Mouse (Mus musculus) left cerebral cortex, adult 9 months (tissue): ENCODE data around the gene Ube2cbp.

ENCODE experiments used
- DNase-seq, 2 experiments: peaks; one replicate each; pipeline ENCODE4 v3.0.0; 2022; ENCODE audit warnings: low spot score in 2 of 2

The Ube2cbp gene

GRCm38 (mm10) chr9:86435510-86435909 lies 29.2 kb downstream of the Ube2cbp start:
- no peak for DNase-seq

- no peak for DNase-seq
These were observed 41.4 kb downstream of the Ube2cbp start for GRCm38 (mm10) chr9:86423331-86423730.

- DNase-seq, result peak; percentile 23 to 31
These were observed 45.4 kb downstream of the Ube2cbp start for GRCm38 (mm10) chr9:86419366-86419765.

- no peak for DNase-seq
These were observed 46.8 kb downstream of the Ube2cbp start for GRCm38 (mm10) chr9:86417971-86418370.

GRCm38 (mm10) chr9:86395785-86396184 lies 69.0 kb downstream of the Ube2cbp start:
- no peak for DNase-seq

GRCm38 (mm10) chr9:86395012-86395411 lies 69.7 kb downstream of the Ube2cbp start:
- no peak for DNase-seq

GRCm38 (mm10) chr9:86393586-86394272 lies 71.0 kb downstream of the Ube2cbp start:
- no peak for DNase-seq

GRCm38 (mm10) chr9:86391467-86391866 lies 73.3 kb downstream of the Ube2cbp start:
- DNase-seq, result no peak

GRCm38 (mm10) chr9:86390713-86391112 lies 74.0 kb downstream of the Ube2cbp start:
- peak in 1 of 2 experiments; percentile 8 for DNase-seq

GRCm38 (mm10) chr9:86388538-86388937 lies 76.2 kb downstream of the Ube2cbp start:
- no peak for DNase-seq

GRCm38 (mm10) chr9:86376923-86377322 lies 87.8 kb downstream of the Ube2cbp start:
- DNase-seq, result no peak

- no peak for DNase-seq
These were observed 91.8 kb downstream of the Ube2cbp start for GRCm38 (mm10) chr9:86372783-86373567.

GRCm38 (mm10) chr9:86369208-86369607 lies 95.5 kb downstream of the Ube2cbp start:
- DNase-seq, result no peak

GRCm38 (mm10) chr9:86360536-86360935 lies 104.2 kb downstream of the Ube2cbp start:
- no peak for DNase-seq

- no peak for DNase-seq
These were observed 108.9 kb downstream of the Ube2cbp start for GRCm38 (mm10) chr9:86355851-86356250.

GRCm38 (mm10) chr9:86351491-86351890 lies 113.3 kb downstream of the Ube2cbp start:
- DNase-seq, result no peak

GRCm38 (mm10) chr9:86336792-86337191 lies 128.0 kb downstream of the Ube2cbp start:
- no peak for DNase-seq

- no peak for DNase-seq
These were observed 128.4 kb downstream of the Ube2cbp start for GRCm38 (mm10) chr9:86336361-86336760.

GRCm38 (mm10) chr9:86335588-86335987 lies 129.2 kb downstream of the Ube2cbp start:
- no peak for DNase-seq

GRCm38 (mm10) chr9:86334357-86334756 lies 130.4 kb downstream of the Ube2cbp start:
- no peak for DNase-seq

- DNase-seq, result no peak
These were observed 134.2 kb downstream of the Ube2cbp start for GRCm38 (mm10) chr9:86330591-86330990.

- no peak for DNase-seq
These were observed 136.5 kb downstream of the Ube2cbp start for GRCm38 (mm10) chr9:86328270-86328669.

GRCm38 (mm10) chr9:86327341-86327740 lies 137.4 kb downstream of the Ube2cbp start:
- DNase-seq, result no peak
